Mouse (Mus musculus) midbrain, embryonic 13.5 days (tissue): ENCODE results near the gene Slc17a2. TPM values are rescaled to one million over a fixed set of nuclear protein-coding genes. Genes with fewer than 3 reads are reported as not detected.
A peak's percentile ranks its signal among the peaks of the same experiment; 100 is the strongest.
"Not testable (repeated sequence)": the region's sequence is repeated elsewhere in the genome, so short reads cannot be mapped to it uniquely, and the experiment has no call there.

Experiments
- ATAC-seq: fragments of 200-750 bp; cut with Nextera tagmentation; 2 replicates; pipeline ENCODE4 v1.8.0; 2017; ENCODE audit warnings: mild to moderate bottlenecking, moderate TSS enrichment, moderate library complexity
- H3K27ac ChIP-seq: fragments of 300-500 bp; sonication (generic); 2 replicates; pipeline ENCODE4 v1.5.1; 2015; ENCODE audit warnings: inconsistent platforms, mild to moderate bottlenecking, moderate library complexity
- H3K27me3 ChIP-seq: fragments of 300-500 bp; sonication (generic); 2 replicates; pipeline ENCODE4 v1.6.1; 2015; ENCODE audit warnings: mild to moderate bottlenecking, inconsistent platforms
- H3K36me3 ChIP-seq: fragments of 300-500 bp; sonication (generic); 2 replicates; pipeline ENCODE4 v1.6.1; 2015; ENCODE audit warnings: mild to moderate bottlenecking, inconsistent platforms
- H3K4me1 ChIP-seq: fragments of 300-500 bp; sonication (generic); replicated peaks from 2 replicates; pipeline ENCODE4 v1.6.1; 2015; ENCODE audit warnings: inconsistent platforms
- H3K4me2 ChIP-seq: fragments of 300-500 bp; sonication (generic); replicated peaks from 2 replicates; pipeline ENCODE4 v1.6.1; 2015; ENCODE audit warnings: moderate library complexity, mild to moderate bottlenecking, inconsistent platforms
- H3K4me3 ChIP-seq: fragments of 300-500 bp; sonication (generic); replicated peaks from 2 replicates; pipeline ENCODE4 v1.5.1; 2015; ENCODE audit warnings: mild to moderate bottlenecking, inconsistent platforms
- H3K9ac ChIP-seq: fragments of 300-500 bp; sonication (generic); replicated peaks from 2 replicates; pipeline ENCODE4 v1.6.1; 2015; ENCODE audit warnings: mild to moderate bottlenecking, inconsistent platforms
- H3K9me3 ChIP-seq: fragments of 300-500 bp; sonication (generic); 2 replicates; pipeline ENCODE4 v1.6.1; 2016; ENCODE audit warnings: mild to moderate bottlenecking, inconsistent platforms
- WGBS: fragments of 180-500 bp; shearing (Covaris S2); methylation state at CpG from one replicate; pipeline ENCODE4 v1.1.7; 2015; 5-methylcytosine and 5-hydroxymethylcytosine counted together
- polyA plus RNA-seq: library from polyadenylated mRNA; unstranded; fragments of >200 nt; fragmentation: Nextera tagmentation; extraction: Ambion mirVana; gene quantifications from 2 replicates; pipeline ENCODE4 v1.2.1, GENCODE M21; 2015

Slc17a2 gene
- polyA plus RNA-seq, 1 experiment from 2014 or later = not detected

GRCm38 (mm10) chr13:23764324-23765171 lies 42.2 kb upstream of the Slc17a2 start:
- Histone ChIP-seq H3K36me3 (no peaks in the 10 kb centered on the region), H3K9me3 (no peaks in the 10 kb centered on the region), H3K9ac (peak overlapping the region; percentile 74), H3K4me2 (peak overlapping the region; percentile 87), H3K4me1 (peaks cover 30% of the 10 kb centered on the region), H3K4me3 (peak overlapping the region; percentile 59), H3K27me3 (no peaks in the 10 kb centered on the region), H3K27ac (peak overlapping the region; percentile 85)
- ATAC-seq = no peak
- 26% methylated on average over 12 of the region's 12 CpGs for WGBS

DNA sequence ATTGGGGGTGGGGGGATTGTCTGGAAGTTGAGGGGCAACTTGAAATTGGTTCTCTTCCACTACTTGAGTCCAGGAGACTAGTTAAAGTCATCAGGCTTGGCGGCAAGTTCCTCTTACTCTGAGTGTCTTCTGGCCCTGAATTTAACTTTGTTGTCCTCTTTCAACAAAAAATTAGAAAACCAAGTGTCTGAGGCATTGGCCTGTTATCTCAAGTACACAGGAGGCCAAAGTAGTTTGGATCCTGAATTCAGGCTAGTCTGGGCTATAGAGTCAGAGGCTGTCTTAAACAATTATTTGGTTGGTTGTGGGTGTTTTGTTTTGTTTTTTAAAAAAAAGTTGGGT lies 41.6 kb upstream of the Slc17a2 start:
- 69% methylated on average over 1 of the region's 1 CpGs for WGBS
- H3K4me3 ChIP-seq = no peak overlapping the region
- H3K27ac ChIP-seq = no peak overlapping the region
- no peak overlapping the region for H3K4me2 ChIP-seq
- H3K9me3 ChIP-seq = no peaks in the 10 kb centered on the region
- no peak for ATAC-seq
- no peak overlapping the region for H3K9ac ChIP-seq
- peaks cover 26% of the 10 kb centered on the region for H3K4me1 ChIP-seq
- no peaks in the 10 kb centered on the region for H3K36me3 ChIP-seq
- H3K27me3 ChIP-seq = no peaks in the 10 kb centered on the region

DNA sequence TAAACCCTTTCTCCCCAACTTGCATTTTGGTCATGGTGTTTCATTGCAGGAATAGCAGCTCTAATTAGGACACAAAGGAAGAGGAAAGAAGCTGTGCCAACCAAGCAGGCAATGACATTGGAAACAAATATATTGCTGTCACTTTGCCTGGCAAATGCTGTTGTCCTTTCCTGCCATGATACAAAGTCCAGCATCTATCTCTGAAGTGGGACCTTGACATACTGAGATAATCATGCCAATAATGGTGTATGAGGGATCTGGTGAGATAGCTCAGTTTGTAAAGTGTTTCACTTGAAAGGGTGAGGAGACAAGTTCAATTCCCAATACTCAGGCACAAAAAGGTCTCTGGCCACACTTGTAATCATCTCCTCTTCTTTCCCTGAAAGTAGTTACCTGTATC lies 40.0 kb upstream of the Slc17a2 start:
- no peaks in the 10 kb centered on the region for H3K9me3 ChIP-seq
- no peaks in the 10 kb centered on the region for H3K36me3 ChIP-seq
- H3K9ac ChIP-seq = no peak overlapping the region
- H3K27me3 ChIP-seq = no peaks in the 10 kb centered on the region
- ATAC-seq = no peak
- H3K4me1 ChIP-seq = peaks cover 16% of the 10 kb centered on the region
- no peak overlapping the region for H3K4me3 ChIP-seq
- H3K27ac ChIP-seq = no peak overlapping the region
- H3K4me2 ChIP-seq = no peak overlapping the region

- Histone ChIP-seq H3K4me2 (no peak overlapping the region), H3K27ac (no peak overlapping the region), H3K27me3 (no peaks in the 10 kb centered on the region), H3K4me1 (peaks cover 12% of the 10 kb centered on the region), H3K4me3 (no peak overlapping the region), H3K36me3 (no peaks in the 10 kb centered on the region), H3K9ac (no peak overlapping the region), H3K9me3 (no peaks in the 10 kb centered on the region)
- WGBS = 40% methylated on average over 5 of the region's 5 CpGs
- ATAC-seq = no peak
Observed at GRCm38 (mm10) chr13:23768834-23769397, 37.9 kb upstream of the Slc17a2 start.

GRCm38 (mm10) chr13:23769613-23770012 lies 37.2 kb upstream of the Slc17a2 start, which contains the start of gene Trim38:
Gene Trim38 (plus strand): TSS chr13:23769913.
- not testable (repeated sequence) for H3K27me3 ChIP-seq, H3K36me3 ChIP-seq, H3K4me2 ChIP-seq, H3K9ac ChIP-seq, H3K4me1 ChIP-seq, H3K27ac ChIP-seq, H3K4me3 ChIP-seq, H3K9me3 ChIP-seq, ATAC-seq
- WGBS = 91% methylated on average over 2 of the region's 2 CpGs

DNA sequence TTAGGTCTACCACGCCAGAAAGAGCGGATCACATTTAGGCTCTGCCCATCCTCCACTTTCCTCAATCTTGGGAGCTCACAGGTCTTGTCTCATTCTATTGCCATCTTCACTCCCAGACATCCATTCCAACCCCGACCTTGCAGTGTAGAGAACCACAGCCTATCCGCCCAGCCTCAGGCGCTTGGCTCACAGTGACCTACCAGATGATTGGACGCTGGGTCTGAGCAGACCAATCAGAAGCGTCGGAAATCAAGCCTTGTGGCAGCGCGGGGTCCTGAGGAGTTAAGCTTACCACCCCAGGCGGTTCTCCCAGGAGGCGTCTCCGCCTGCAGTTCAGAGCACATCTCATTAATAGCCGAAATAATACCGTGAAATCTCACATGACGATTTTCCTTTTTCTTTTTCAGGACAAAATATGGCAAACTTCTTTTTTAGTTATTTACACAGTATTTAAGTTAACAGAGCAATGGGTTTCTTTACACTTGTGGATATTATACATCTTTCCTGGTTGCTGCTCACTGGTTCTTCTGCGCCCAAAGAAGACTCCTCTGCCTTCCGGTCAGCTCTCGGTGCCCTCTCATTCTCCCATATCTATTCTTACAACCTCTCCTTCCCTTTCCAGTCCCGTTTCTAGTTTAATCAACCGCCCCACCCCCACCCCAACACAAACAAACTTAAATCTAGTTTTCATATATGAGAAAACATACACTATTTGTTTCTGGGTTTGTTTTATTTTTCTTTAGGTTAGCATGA lies 34.1 kb upstream of the Slc17a2 start:
- Histone ChIP-seq H3K36me3 (no peaks in the 10 kb centered on the region), H3K4me1 (peaks cover 5% of the 10 kb centered on the region; the same call in 1 of the 2 replicates), H3K4me3 (peak overlapping the region; percentile 10; the same call in 1 of the 2 replicates), H3K27ac (no peak overlapping the region), H3K4me2 (peak overlapping the region; percentile 46), H3K9ac (no peak overlapping the region), H3K27me3 (no peaks in the 10 kb centered on the region), H3K9me3 (no peaks in the 10 kb centered on the region)
- ATAC-seq = peak; percentile 89
- WGBS = 21% methylated on average over 21 of the region's 21 CpGs

DNA sequence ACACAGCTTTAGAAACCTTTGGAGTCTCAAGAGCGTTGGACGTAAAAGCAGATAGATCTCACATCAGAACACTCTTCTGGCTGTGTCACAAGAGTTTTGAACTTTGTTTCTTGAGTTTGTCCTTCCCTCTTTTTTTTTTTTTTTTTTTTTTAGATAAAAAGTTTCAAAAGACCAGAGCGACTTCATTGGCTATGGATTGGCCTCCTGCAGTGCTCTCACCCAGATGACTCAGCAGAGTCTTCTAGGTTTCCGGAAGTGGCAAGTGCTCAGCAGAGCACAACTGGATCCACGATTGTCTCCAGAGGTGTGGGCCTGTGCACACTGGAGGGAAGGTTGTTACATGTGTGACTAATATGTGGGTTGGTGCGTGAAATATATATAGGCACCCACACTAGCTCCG lies 28.5 kb upstream of the Slc17a2 start:
- Histone ChIP-seq H3K36me3 (no peaks in the 10 kb centered on the region), H3K27me3 (no peaks in the 10 kb centered on the region), H3K4me1 (no peaks in the 10 kb centered on the region), H3K27ac (no peak overlapping the region), H3K9me3 (no peaks in the 10 kb centered on the region), H3K4me2 (no peak overlapping the region), H3K9ac (no peak overlapping the region), H3K4me3 (no peak overlapping the region)
- no peak for ATAC-seq
- WGBS = 93% methylated on average over 7 of the region's 7 CpGs

DNA sequence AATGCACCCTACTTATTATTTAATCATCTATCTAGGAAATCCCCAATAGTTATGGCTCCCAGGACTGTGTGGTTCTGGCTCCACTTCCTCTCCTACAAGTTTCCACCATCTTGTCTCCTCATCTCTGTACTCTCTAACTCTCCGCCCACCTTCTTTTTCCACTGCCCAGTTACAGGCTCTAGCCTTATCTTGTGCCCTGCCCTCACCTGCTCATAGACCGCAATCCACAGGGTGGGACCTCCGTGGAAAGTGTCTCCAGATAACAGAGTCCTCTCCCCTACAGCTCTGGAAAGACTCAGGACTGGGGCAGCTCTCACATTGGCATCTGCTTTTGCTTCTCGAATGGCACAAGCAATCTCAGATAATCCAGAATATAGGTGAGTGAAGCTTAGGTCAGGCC lies 27.8 kb upstream of the Slc17a2 start:
- Histone ChIP-seq H3K36me3 (no peaks in the 10 kb centered on the region), H3K27ac (no peak overlapping the region), H3K4me2 (no peak overlapping the region), H3K4me3 (no peak overlapping the region), H3K27me3 (no peaks in the 10 kb centered on the region), H3K9me3 (no peaks in the 10 kb centered on the region), H3K9ac (no peak overlapping the region), H3K4me1 (no peaks in the 10 kb centered on the region)
- WGBS = 91% methylated on average over 4 of the region's 4 CpGs
- no peak for ATAC-seq

- 46% methylated on average over 2 of the region's 2 CpGs for WGBS
Observed at GRCm38 (mm10) chr13:23792520-23792919, 14.3 kb upstream of the Slc17a2 start.

DNA sequence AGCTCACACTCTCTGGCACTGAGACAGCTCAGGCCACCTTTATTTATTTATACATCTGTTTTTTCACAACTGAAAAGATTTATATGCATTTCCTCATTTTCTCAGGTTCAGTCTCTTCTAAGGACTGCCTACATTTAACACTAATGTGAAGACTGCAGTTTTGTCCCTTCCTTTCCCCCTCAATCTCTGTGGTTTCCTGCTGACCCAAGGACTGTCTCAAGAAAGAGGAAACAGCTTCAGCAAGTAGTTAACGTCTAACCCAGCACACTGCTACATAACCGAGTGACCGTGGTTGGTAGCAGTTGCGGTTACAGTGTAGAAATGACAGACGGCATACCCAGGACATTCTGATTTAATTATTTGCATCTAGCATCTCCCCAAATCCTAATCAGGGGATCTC lies 7.4 kb upstream of the Slc17a2 start:
- Histone ChIP-seq H3K27ac (no peak overlapping the region), H3K27me3 (no peaks in the 10 kb centered on the region), H3K4me2 (no peak overlapping the region), H3K36me3 (no peaks in the 10 kb centered on the region), H3K4me1 (no peaks in the 10 kb centered on the region), H3K9me3 (no peaks in the 10 kb centered on the region), H3K9ac (no peak overlapping the region), H3K4me3 (no peak overlapping the region)
- 89% methylated on average over 5 of the region's 5 CpGs for WGBS
- no peak for ATAC-seq

More at GRCm38 (mm10) chr13:23792520-23792919, 14.3 kb upstream of the Slc17a2 start:
- Histone ChIP-seq H3K36me3 (no peaks in the 10 kb centered on the region), H3K9ac (no peak overlapping the region), H3K4me1 (no peaks in the 10 kb centered on the region), H3K4me3 (no peak overlapping the region), H3K9me3 (no peaks in the 10 kb centered on the region), H3K4me2 (no peak overlapping the region), H3K27ac (no peak overlapping the region), H3K27me3 (no peaks in the 10 kb centered on the region)
- ATAC-seq = no peak

DNA sequence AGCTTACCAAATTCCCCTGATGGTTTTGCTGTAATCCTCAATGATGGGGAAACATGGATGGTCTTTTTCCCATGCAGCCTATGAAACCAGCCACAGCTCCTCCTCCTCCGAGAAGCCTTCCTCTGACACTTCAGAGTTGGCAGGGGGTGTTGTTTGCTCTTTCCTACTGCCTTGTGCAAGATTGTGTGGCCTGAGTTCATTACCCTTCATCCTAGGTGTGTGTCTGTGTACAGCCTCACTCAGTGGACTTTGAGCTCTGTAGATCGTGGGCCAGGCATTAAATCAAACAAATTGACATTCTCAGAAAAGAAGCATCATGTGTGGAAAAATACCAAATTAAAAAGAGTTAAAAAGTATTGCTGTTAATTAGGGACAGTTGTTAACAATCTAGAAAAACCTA lies 2.3 kb upstream of the Slc17a2 start:
- Histone ChIP-seq H3K27me3 (no peaks in the 10 kb centered on the region), H3K4me2 (no peak overlapping the region), H3K4me1 (no peaks in the 10 kb centered on the region), H3K4me3 (no peak overlapping the region), H3K36me3 (no peaks in the 10 kb centered on the region), H3K9ac (no peak overlapping the region), H3K9me3 (no peaks in the 10 kb centered on the region), H3K27ac (no peak overlapping the region)
- ATAC-seq = no peak
- 81% methylated on average over 2 of the region's 2 CpGs for WGBS

DNA sequence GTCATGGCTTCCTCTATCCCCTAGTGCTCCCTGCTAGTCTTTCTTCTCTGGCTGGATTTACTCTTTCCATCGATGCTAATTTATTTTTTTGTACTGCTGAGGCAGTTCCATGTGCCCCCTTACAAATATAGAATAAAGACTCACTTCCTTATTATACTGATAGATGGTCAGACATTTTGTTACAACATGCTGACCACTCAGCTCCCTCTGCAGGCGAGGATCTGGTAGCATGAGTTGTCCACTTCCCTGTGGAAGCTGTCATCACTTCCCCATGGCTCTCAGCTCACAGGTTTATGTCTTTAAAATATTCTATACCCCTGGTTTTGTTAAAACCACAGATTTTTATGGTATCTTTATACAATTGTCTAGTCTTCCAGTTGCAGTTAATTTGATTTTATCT lies 9.4 kb downstream of the Slc17a2 start:
- no peak overlapping the region for H3K27ac ChIP-seq
- no peak overlapping the region for H3K4me2 ChIP-seq
- H3K9me3 ChIP-seq = no peaks in the 10 kb centered on the region
- no peaks in the 10 kb centered on the region for H3K27me3 ChIP-seq
- 84% methylated on average over 2 of the region's 2 CpGs for WGBS
- ATAC-seq = no peak
- no peaks in the 10 kb centered on the region for H3K36me3 ChIP-seq
- H3K9ac ChIP-seq = no peak overlapping the region
- H3K4me1 ChIP-seq = no peaks in the 10 kb centered on the region
- no peak overlapping the region for H3K4me3 ChIP-seq
